Mouse (Mus musculus) embryonic facial prominence, embryonic 12.5 days (tissue): Measurements from ENCODE around the gene Pgm2l1. TPM values are rescaled to one million over a fixed set of nuclear protein-coding genes. Genes with fewer than 3 reads are reported as not detected.
"Not testable (repeated sequence)": the region's sequence is repeated elsewhere in the genome, so short reads cannot be mapped to it uniquely, and the experiment has no call there.

ENCODE experiments used
- ATAC-seq: fragments of 200-750 bp; cut with Nextera tagmentation; 2 replicates; pipeline ENCODE4 v1.8.0; 2017; ENCODE audit not compliant: insufficient number of reproducible peaks, insufficient read depth, low FRiP score, low TSS enrichment
- H3K27ac ChIP-seq: fragments of 300-500 bp; sonication (generic); 2 replicates; pipeline ENCODE4 v1.5.1; 2016; ENCODE audit warnings: mild to moderate bottlenecking
- H3K27me3 ChIP-seq: fragments of 300-500 bp; sonication (generic); 2 replicates; pipeline ENCODE4 v1.6.1; 2016; ENCODE audit warnings: mild to moderate bottlenecking, moderate library complexity
- H3K36me3 ChIP-seq: fragments of 300-500 bp; sonication (generic); 2 replicates; pipeline ENCODE4 v1.6.1; 2016; ENCODE audit warnings: mild to moderate bottlenecking
- H3K4me1 ChIP-seq: fragments of 300-500 bp; sonication (generic); 2 replicates; pipeline ENCODE4 v1.6.1; 2016
- H3K4me2 ChIP-seq: fragments of 300-500 bp; sonication (generic); replicated peaks from 2 replicates; pipeline ENCODE4 v1.6.1; 2016; ENCODE audit warnings: mild to moderate bottlenecking, moderate library complexity
- H3K4me3 ChIP-seq: fragments of 300-500 bp; sonication (generic); 2 replicates; pipeline ENCODE4 v1.5.1; 2016; ENCODE audit warnings: mild to moderate bottlenecking
- H3K9ac ChIP-seq: fragments of 300-500 bp; sonication (generic); 2 replicates; pipeline ENCODE4 v1.6.1; 2016; ENCODE audit warnings: mild to moderate bottlenecking, moderate library complexity
- H3K9me3 ChIP-seq: fragments of 300-500 bp; sonication (generic); 2 replicates; pipeline ENCODE4 v1.6.1; 2016; ENCODE audit warnings: mild to moderate bottlenecking, moderate library complexity
- WGBS: fragments of 180-500 bp; shearing (Covaris S2); methylation state at CpG from one replicate; pipeline ENCODE4 v1.1.7; 2016; 5-methylcytosine and 5-hydroxymethylcytosine counted together
- polyA plus RNA-seq: library from polyadenylated mRNA; unstranded; fragments of >200 nt; fragmentation: Nextera tagmentation; extraction: Ambion mirVana; gene quantifications from 2 replicates; pipeline ENCODE4 v1.2.1, GENCODE M21; 2016

The Pgm2l1 gene
- polyA plus RNA-seq, 1 experiment from 2014 or later: 6.8 TPM

GRCm38 (mm10) chr7:100230646-100231045 lies 3.5 kb downstream of the Pgm2l1 start:
- no peak overlapping the region for H3K27ac ChIP-seq
- no peak overlapping the region for H3K4me3 ChIP-seq
- peaks cover 6% of the 10 kb centered on the region; the same call in 1 of the 2 replicates for H3K4me1 ChIP-seq
- 88% methylated on average over 1 of the region's 1 CpGs for WGBS
- H3K9me3 ChIP-seq: no peaks in the 10 kb centered on the region
- H3K4me2 ChIP-seq: no peak overlapping the region
- H3K9ac ChIP-seq: no peak overlapping the region
- no peaks in the 10 kb centered on the region for H3K27me3 ChIP-seq
- no peaks in the 10 kb centered on the region for H3K36me3 ChIP-seq
- no peak for ATAC-seq

- Histone ChIP-seq H3K9ac (no peak overlapping the region), H3K36me3 (no peaks in the 10 kb centered on the region), H3K4me3 (no peak overlapping the region), H3K4me2 (no peak overlapping the region), H3K27me3 (no peaks in the 10 kb centered on the region), H3K27ac (no peak overlapping the region), H3K4me1 (peaks cover 6% of the 10 kb centered on the region; the same call in 1 of the 2 replicates), H3K9me3 (no peaks in the 10 kb centered on the region)
- 25% methylated on average over 1 of the region's 1 CpGs for WGBS
- no peak for ATAC-seq
These were observed 4.5 kb downstream of the Pgm2l1 start for GRCm38 (mm10) chr7:100231661-100232060.

- Histone ChIP-seq H3K4me2 (no peak overlapping the region), H3K27ac (no peak overlapping the region), H3K36me3 (no peaks in the 10 kb centered on the region), H3K4me3 (no peak overlapping the region), H3K9me3 (no peaks in the 10 kb centered on the region), H3K4me1 (peaks cover 1% of the 10 kb centered on the region; the same call in 1 of the 2 replicates), H3K27me3 (no peaks in the 10 kb centered on the region), H3K9ac (no peak overlapping the region)
- ATAC-seq: no peak
These were observed 6.5 kb downstream of the Pgm2l1 start for GRCm38 (mm10) chr7:100233681-100234080.

- WGBS: 66% methylated on average over 7 of the region's 7 CpGs
These were observed 7.2 kb downstream of the Pgm2l1 start for GRCm38 (mm10) chr7:100234264-100234885.

GRCm38 (mm10) chr7:100238271-100238670 lies 11.1 kb downstream of the Pgm2l1 start:
- no peak overlapping the region for H3K27ac ChIP-seq
- no peak for ATAC-seq
- no peaks in the 10 kb centered on the region for H3K4me1 ChIP-seq
- no peaks in the 10 kb centered on the region for H3K27me3 ChIP-seq
- H3K9me3 ChIP-seq: no peaks in the 10 kb centered on the region
- no peak overlapping the region for H3K4me2 ChIP-seq
- 81% methylated on average over 1 of the region's 1 CpGs for WGBS
- no peak overlapping the region for H3K4me3 ChIP-seq
- H3K9ac ChIP-seq: no peak overlapping the region
- no peaks in the 10 kb centered on the region for H3K36me3 ChIP-seq

More at GRCm38 (mm10) chr7:100234264-100234885, 7.2 kb downstream of the Pgm2l1 start:
- Histone ChIP-seq H3K4me2 (no peak overlapping the region), H3K27ac (no peak overlapping the region), H3K36me3 (no peaks in the 10 kb centered on the region), H3K4me1 (no peaks in the 10 kb centered on the region), H3K4me3 (no peak overlapping the region), H3K9ac (no peak overlapping the region), H3K27me3 (no peaks in the 10 kb centered on the region), H3K9me3 (no peaks in the 10 kb centered on the region)
- no peak for ATAC-seq

GRCm38 (mm10) chr7:100240601-100241000 lies 13.4 kb downstream of the Pgm2l1 start:
- no peak overlapping the region for H3K4me3 ChIP-seq
- no peak for ATAC-seq
- no peak overlapping the region for H3K4me2 ChIP-seq
- no peaks in the 10 kb centered on the region for H3K27me3 ChIP-seq
- H3K9ac ChIP-seq: no peak overlapping the region
- WGBS: 83% methylated on average over 2 of the region's 2 CpGs
- no peak overlapping the region for H3K27ac ChIP-seq
- H3K4me1 ChIP-seq: no peaks in the 10 kb centered on the region
- H3K36me3 ChIP-seq: no peaks in the 10 kb centered on the region
- H3K9me3 ChIP-seq: no peaks in the 10 kb centered on the region

- Histone ChIP-seq H3K4me2 (no peak overlapping the region), H3K4me3 (no peak overlapping the region), H3K4me1 (no peaks in the 10 kb centered on the region), H3K27ac (no peak overlapping the region), H3K36me3 (no peaks in the 10 kb centered on the region), H3K27me3 (no peaks in the 10 kb centered on the region), H3K9ac (no peak overlapping the region), H3K9me3 (no peaks in the 10 kb centered on the region)
- ATAC-seq: no peak
- WGBS: 82% methylated on average over 1 of the region's 1 CpGs
These were observed 15.8 kb downstream of the Pgm2l1 start for GRCm38 (mm10) chr7:100243007-100243406.

- Histone ChIP-seq H3K36me3 (no peaks in the 10 kb centered on the region), H3K9ac (no peak overlapping the region), H3K4me2 (no peak overlapping the region), H3K9me3 (no peaks in the 10 kb centered on the region), H3K27me3 (no peaks in the 10 kb centered on the region), H3K4me3 (no peak overlapping the region), H3K4me1 (no peaks in the 10 kb centered on the region), H3K27ac (no peak overlapping the region)
- ATAC-seq: no peak
- 80% methylated on average over 4 of the region's 4 CpGs for WGBS
These were observed 17.0 kb downstream of the Pgm2l1 start for GRCm38 (mm10) chr7:100244225-100244624.

- no peaks in the 10 kb centered on the region for H3K27me3 ChIP-seq
- H3K4me1 ChIP-seq: no peaks in the 10 kb centered on the region
- no peaks in the 10 kb centered on the region for H3K36me3 ChIP-seq
- no peak overlapping the region for H3K4me2 ChIP-seq
- H3K27ac ChIP-seq: no peak overlapping the region
- 87% methylated on average over 3 of the region's 3 CpGs for WGBS
- H3K9ac ChIP-seq: no peak overlapping the region
- no peak for ATAC-seq
- H3K9me3 ChIP-seq: no peaks in the 10 kb centered on the region
- H3K4me3 ChIP-seq: no peak overlapping the region
These were observed 18.0 kb downstream of the Pgm2l1 start for GRCm38 (mm10) chr7:100245176-100245575.

- Histone ChIP-seq H3K4me1 (no peaks in the 10 kb centered on the region), H3K9ac (no peak overlapping the region), H3K4me2 (no peak overlapping the region), H3K36me3 (peaks cover 21% of the 10 kb centered on the region), H3K4me3 (no peak overlapping the region), H3K27ac (no peak overlapping the region), H3K9me3 (no peaks in the 10 kb centered on the region), H3K27me3 (no peaks in the 10 kb centered on the region)
- no peak for ATAC-seq
- 94% methylated on average over 5 of the region's 5 CpGs for WGBS
These were observed 23.5 kb downstream of the Pgm2l1 start for GRCm38 (mm10) chr7:100250667-100251066.

- 88% methylated on average over 3 of the region's 3 CpGs for WGBS
- H3K4me3 ChIP-seq: no peak overlapping the region
- no peak overlapping the region for H3K4me2 ChIP-seq
- no peaks in the 10 kb centered on the region for H3K4me1 ChIP-seq
- H3K27ac ChIP-seq: no peak overlapping the region
- peaks cover 10% of the 10 kb centered on the region; the same call in 1 of the 2 replicates for H3K36me3 ChIP-seq
- no peaks in the 10 kb centered on the region for H3K27me3 ChIP-seq
- no peaks in the 10 kb centered on the region for H3K9me3 ChIP-seq
- no peak for ATAC-seq
- H3K9ac ChIP-seq: no peak overlapping the region
These were observed 35.2 kb downstream of the Pgm2l1 start for GRCm38 (mm10) chr7:100262350-100262749.

- ATAC-seq: not testable (repeated sequence)
These were observed 37.7 kb downstream of the Pgm2l1 start for GRCm38 (mm10) chr7:100264934-100265333.

More at GRCm38 (mm10) chr7:100264934-100265333, 37.7 kb downstream of the Pgm2l1 start:
- WGBS: 63% methylated on average over 17 of the region's 17 CpGs
- H3K4me3 ChIP-seq, H3K9ac ChIP-seq, H3K4me1 ChIP-seq, H3K4me2 ChIP-seq, H3K27ac ChIP-seq, H3K27me3 ChIP-seq, H3K9me3 ChIP-seq: not testable (repeated sequence)
- H3K36me3 ChIP-seq: peaks cover 24% of the 10 kb centered on the region; the same call in 1 of the 2 replicates
